28 mouse cellular contexts compared by ENCODE assay signal in genomic region chr3:139662241-139662640, GRCm38 (mm10).
"Had no signal": no experiment of that assay in that cellular context is flagged by ENCODE, and none has a peak within 500 bp of the region (broad histone marks: within the 10 kb centered on the region; RNA-seq: fewer than 3 reads in every experiment).

No protein-coding gene starts in this region.

- H3K27me3 ChIP-seq: heart, embryonic 13.5 days; heart, embryonic 15.5 days; hindbrain, embryonic 12.5 days; intestine, embryonic 15.5 days; limb, embryonic 12.5 days; liver, embryonic 12.5 days had no signal

- H3K4me2 ChIP-seq: heart, embryonic 11.5 days; heart, embryonic 13.5 days; heart, embryonic 15.5 days; hindbrain, embryonic 12.5 days; hindbrain, embryonic 14.5 days; intestine, embryonic 15.5 days; limb, embryonic 12.5 days; liver, embryonic 12.5 days had no signal

- ATAC-seq: hindbrain, embryonic 16.5 days; inflammation-experienced regulatory T-cells, adult 6 months; intestine, embryonic 15.5 days; intestine, postnatal 0 days; liver, embryonic 12.5 days had no signal

- H3K36me3 ChIP-seq: heart, embryonic 13.5 days; heart, embryonic 15.5 days; hindbrain, embryonic 10.5 days; hindbrain, embryonic 12.5 days; intestine, embryonic 15.5 days; limb, embryonic 10.5 days; limb, embryonic 12.5 days; liver, embryonic 12.5 days had no signal

- DNase-seq: gastrocnemius, adult 2 months; gastrocnemius, postnatal 10 days; gastrocnemius, postnatal 25 days; heart, adult 11 months; heart, adult 2 months; heart, postnatal 14 days; heart, postnatal 36 days; kidney, adult 18-20 months; kidney, adult 8-10 months; kidney, postnatal 10 days; kidney, postnatal 36 days; layer of hippocampus, adult 9-11 months; layer of hippocampus, postnatal 36 days; liver had no signal

- H3K4me3 ChIP-seq: gastrocnemius, adult 2 months; heart, adult 2 months; heart, embryonic 13.5 days; heart, embryonic 15.5 days; hindbrain, embryonic 10.5 days; hindbrain, embryonic 12.5 days; intestine, embryonic 15.5 days; left cerebral cortex, adult 2 months; limb, embryonic 10.5 days; limb, embryonic 12.5 days; liver, embryonic 12.5 days had no signal

- H3K9me3 ChIP-seq: heart, embryonic 13.5 days; heart, embryonic 15.5 days; hindbrain, embryonic 10.5 days; hindbrain, embryonic 12.5 days; intestine, embryonic 15.5 days; limb, embryonic 10.5 days; limb, embryonic 12.5 days; liver, embryonic 12.5 days had no signal

- H3K9ac ChIP-seq: heart, embryonic 13.5 days; heart, embryonic 15.5 days; hindbrain, embryonic 12.5 days; hindbrain, embryonic 14.5 days; intestine, embryonic 15.5 days; limb, embryonic 12.5 days; liver, embryonic 12.5 days had no signal

- H3K27ac ChIP-seq: gastrocnemius, adult 2 months; heart, adult 2 months; heart, embryonic 13.5 days; heart, embryonic 15.5 days; hindbrain, embryonic 10.5 days; hindbrain, embryonic 12.5 days; hindbrain, embryonic 14.5 days; intestine, embryonic 15.5 days; left cerebral cortex, adult 2 months; limb, embryonic 10.5 days; limb, embryonic 12.5 days; liver, embryonic 12.5 days had no signal

- H3K4me1 ChIP-seq: heart, embryonic 13.5 days; heart, embryonic 15.5 days; hindbrain, embryonic 10.5 days; hindbrain, embryonic 12.5 days; intestine, embryonic 15.5 days; limb, embryonic 12.5 days; liver, embryonic 12.5 days had no signal
